Mouse (Mus musculus) layer of hippocampus, adult 2 months (tissue): ENCODE results near the gene Acox1. TPM values are rescaled to one million over a fixed set of nuclear protein-coding genes. Genes with fewer than 3 reads are reported as not detected.

ENCODE experiments used
- DNase-seq, 2 experiments: peaks; one replicate each; pipeline ENCODE4 v3.0.0; 2022; ENCODE audit warnings: low spot score in 2 of 2
- H3K27ac ChIP-seq: fragments of 200-600 bp; 2 replicates; pipeline ENCODE4 v1.8.1; 2022
- H3K4me3 ChIP-seq: fragments of 200-600 bp; 2 replicates; pipeline ENCODE4 v1.8.1; 2022; ENCODE audit warnings: mild to moderate bottlenecking
- CTCF ChIP-seq: fragments of 200-600 bp; conservative IDR thresholded peaks from 2 replicates; pipeline ENCODE4 v1.8.1; 2022; ENCODE audit warnings: antibody characterized with exemption, mild to moderate bottlenecking, moderate library complexity
- total RNA-seq, 2 experiments: library from RNA; stranded (reverse); gene quantifications; 2 replicates each; pipeline ENCODE4 v1.2.3; 2021

The Acox1 gene
- total RNA-seq, 2 experiments from 2014 or later, result 124 to 126 TPM

DNA sequence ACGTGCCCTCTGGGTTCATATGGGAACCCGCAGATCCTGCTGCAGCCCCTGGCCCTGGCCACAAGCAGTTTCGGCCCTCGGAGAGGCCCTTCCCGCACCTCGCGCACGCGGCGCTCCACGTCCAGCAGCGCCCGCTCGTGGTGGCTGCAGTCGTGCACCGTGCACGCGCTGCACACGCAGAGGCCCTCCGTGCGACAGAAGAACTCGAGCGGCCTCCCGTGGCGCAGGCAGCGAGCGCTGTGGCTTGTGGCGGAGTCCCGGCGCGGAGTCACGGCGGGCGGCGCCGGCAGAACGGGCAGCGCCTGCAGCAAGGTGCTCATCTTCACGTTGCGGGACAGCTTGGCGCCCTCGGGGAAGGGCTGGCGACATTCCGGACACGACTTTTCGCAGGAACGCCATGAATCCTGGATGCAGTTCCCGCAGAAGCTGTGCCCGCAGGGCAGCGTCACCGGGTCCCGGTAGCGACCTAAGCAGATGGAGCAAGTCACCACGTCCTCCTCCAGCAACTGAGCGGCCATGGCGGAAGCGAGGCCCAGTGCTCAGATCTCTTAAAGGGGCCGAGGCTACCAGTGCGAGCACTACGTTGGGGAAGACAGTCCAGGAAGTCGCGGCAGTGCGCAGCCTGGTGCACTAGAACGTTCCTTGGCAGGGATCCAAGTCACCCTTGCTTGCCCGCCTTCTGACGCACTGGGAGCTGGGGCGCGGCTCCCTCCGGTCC is 68.2 kb downstream of the Acox1 start, which contains the start of gene Trim65:
TSS of gene Trim65 (minus strand) at position 641 of the 718 bp plus-strand sequence.
- Histone ChIP-seq H3K27ac (peak within 1 kb of the TSS; percentile 99), H3K4me3 (peak within 1 kb of the TSS; percentile 54)
- TF ChIP-seq CTCF, result peak; percentile 92
- DNase-seq, result peak; percentile 86 to 89

GRCm38 (mm10) chr11:116129993-116130487 is 68.8 kb downstream of the Acox1 start:
- peak overlapping the region; percentile 99 for H3K27ac ChIP-seq
- no peak for TF ChIP-seq CTCF
- no peak for DNase-seq
- H3K4me3 ChIP-seq, result peak overlapping the region; percentile 54

DNA sequence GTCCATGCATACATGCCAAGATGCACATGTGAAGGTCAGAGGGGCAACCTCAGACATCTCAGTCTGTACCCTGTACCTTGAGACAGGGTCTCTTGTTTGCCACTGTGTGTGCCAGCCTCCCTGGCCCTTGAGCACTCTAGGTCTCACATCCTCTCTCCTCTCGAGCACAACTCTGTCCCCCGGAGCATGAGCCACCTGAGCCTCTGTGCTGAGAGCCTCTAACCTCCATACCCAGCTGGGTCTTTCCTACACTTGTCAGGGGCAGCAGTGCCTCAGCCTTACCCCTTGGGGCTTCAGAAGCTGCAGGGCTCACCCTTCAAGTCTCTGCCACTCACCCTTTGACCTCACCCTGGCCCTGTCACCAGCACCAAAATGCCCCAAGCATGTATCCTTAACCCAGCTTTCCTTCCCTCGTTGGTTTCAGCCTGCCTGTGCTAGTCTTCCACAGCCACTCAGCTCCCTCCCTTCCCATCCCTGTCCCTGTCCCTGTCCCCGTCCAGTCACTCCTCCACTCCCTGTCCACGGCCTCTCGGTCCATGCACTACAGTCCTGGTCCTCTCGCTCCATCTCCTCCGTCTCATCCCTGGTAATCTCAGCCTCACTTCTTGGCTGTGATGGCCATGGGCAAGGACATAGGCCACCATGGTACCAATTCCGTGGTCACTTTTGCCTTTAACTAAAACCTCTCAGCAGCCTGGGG is 69.6 kb downstream of the Acox1 start:
- TF ChIP-seq CTCF, result no peak
- no peak overlapping the region; the same call in 1 of the 2 replicates for H3K4me3 ChIP-seq
- no peak for DNase-seq
- no peak overlapping the region for H3K27ac ChIP-seq

DNA sequence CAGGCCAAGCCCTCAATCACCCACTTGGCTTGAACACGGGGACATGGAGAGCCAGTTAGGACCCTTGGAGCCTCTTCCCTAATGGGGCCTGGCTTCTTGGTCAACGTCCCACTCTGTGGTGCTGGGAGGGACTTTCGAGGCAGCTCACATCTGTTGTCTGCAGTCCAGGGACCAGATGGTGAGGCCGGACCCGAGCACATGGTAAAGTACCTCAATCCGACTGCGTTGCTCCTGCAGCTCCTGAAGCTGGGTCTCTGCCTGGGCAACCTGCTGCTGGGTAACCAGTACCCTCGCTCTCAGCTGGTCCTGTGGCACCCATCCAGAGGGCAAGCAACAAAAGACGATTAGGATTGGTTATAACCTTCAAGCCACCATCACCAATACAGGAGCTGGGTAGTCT is 70.9 kb downstream of the Acox1 start:
- DNase-seq, result no peak
- no peak overlapping the region for H3K27ac ChIP-seq
- H3K4me3 ChIP-seq, result no peak overlapping the region
- no peak for TF ChIP-seq CTCF

- Histone ChIP-seq H3K27ac (no peak within 1 kb of the TSS), H3K4me3 (no peak within 1 kb of the TSS)
- DNase-seq, result no peak
- TF ChIP-seq CTCF, result no peak
These were observed 71.5 kb downstream of the Acox1 start, which contains the start of gene Trim47 for GRCm38 (mm10) chr11:116127156-116127980. Trim47 (minus strand) TSS chr11:116127210.

DNA sequence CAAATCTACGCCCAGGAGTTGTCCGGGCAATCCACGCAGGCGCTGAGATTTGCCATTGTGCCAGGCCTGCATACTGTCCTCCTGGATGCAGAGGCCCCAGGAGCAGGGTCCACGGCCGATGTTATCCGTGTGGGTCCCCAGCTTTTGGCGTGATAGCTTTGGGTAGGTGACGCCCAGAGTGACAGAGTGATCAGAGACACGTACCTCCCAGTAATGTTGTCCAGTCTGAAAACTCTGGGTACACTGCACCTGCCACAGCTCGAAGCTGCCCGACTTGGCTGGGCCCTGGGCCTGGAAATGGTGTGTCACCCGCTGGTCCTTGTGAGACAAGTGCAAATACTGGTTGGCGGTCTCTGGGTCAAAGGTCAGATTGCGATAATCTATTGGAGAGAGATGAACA is 72.6 kb downstream of the Acox1 start:
- Histone ChIP-seq H3K27ac (no peak overlapping the region), H3K4me3 (no peak overlapping the region)
- no peak for DNase-seq
- no peak for TF ChIP-seq CTCF

Other genes with a start within 250 kb of the Acox1 start
- 1 to 10 TPM; 6.4 to 6.6 TPM for gene Itgb4, start 224.3 kb downstream of the Acox1 start, total RNA-seq
- gene Galk1, start 186.3 kb downstream of the Acox1 start, total RNA-seq, result 10 to 100 TPM; 13.3 to 13.5 TPM
- 100 to 1,000 TPM; 285 to 322 TPM for gene H3f3b, start 171.1 kb downstream of the Acox1 start, total RNA-seq
- 10 to 100 TPM; 26.3 to 30.8 TPM for gene Unk, start 168.7 kb downstream of the Acox1 start, total RNA-seq
- gene Unc13d, start 121.1 kb downstream of the Acox1 start, total RNA-seq, result 1 to 10 TPM; 1.3 to 2.1 TPM
- gene Wbp2, start 112.0 kb downstream of the Acox1 start, total RNA-seq, result 100 to 1,000 TPM; 417 to 440 TPM
- gene Trim47, start 71.8 kb downstream of the Acox1 start, total RNA-seq, result 1 to 10 TPM; 4.6 to 7.2 TPM
- gene Trim65, start 67.9 kb downstream of the Acox1 start, total RNA-seq, result 1 to 10 TPM; 6.9 to 7.7 TPM
- gene Mrpl38, start 60.2 kb downstream of the Acox1 start, total RNA-seq, result 10 to 100 TPM; 64.6 to 66.8 TPM
- 10 to 100 TPM; 91.6 to 96.4 TPM for gene Fbf1, start 30.9 kb downstream of the Acox1 start, total RNA-seq
- gene Ten1, start 190 bp downstream of the Acox1 start, total RNA-seq, result 10 to 100 TPM; 39.6 to 40.1 TPM
- gene Evpl, start 39.0 kb upstream of the Acox1 start, total RNA-seq, result under 1 TPM; 0.67 to 0.93 TPM
- gene Srp68, start 75.2 kb upstream of the Acox1 start, total RNA-seq, result 10 to 100 TPM; 63.7 to 64.1 TPM
- gene Galr2, start 81.9 kb upstream of the Acox1 start, total RNA-seq, result not detected
- gene Exoc7, start 108.2 kb upstream of the Acox1 start, total RNA-seq, result 10 to 100 TPM; 83.2 to 94.8 TPM
- 1 to 10 TPM; 4.3 to 5.9 TPM for gene Foxj1, start 136.4 kb upstream of the Acox1 start, total RNA-seq
- gene Rnf157, start 214.0 kb upstream of the Acox1 start, total RNA-seq, result 100 to 1,000 TPM; 227 to 236 TPM
- gene Ubald2, start 235.0 kb upstream of the Acox1 start, total RNA-seq, result 10 to 100 TPM; 32.5 to 41.9 TPM